Mouse (Mus musculus): ENCODE measurements around the gene Psmb2. TPM values are rescaled to one million over a fixed set of nuclear protein-coding genes. Genes with fewer than 3 reads are reported as not detected.

Gene Psmb2
- total RNA-seq (2021): 100 to 1,000 TPM; 128 to 130 TPM
- long read RNA-seq, experiment 1, transcript Psmb2-201 (6 exons, 859 nt): major isoform, 104 of 110 reads
- long read RNA-seq, experiment 1, partial matches to known transcripts: 0 of 110 reads
- long read RNA-seq, experiment 1, other reads (novel, unspliced or antisense): 3 of 110 reads
- long read RNA-seq, experiment 2, transcript Psmb2-201 (6 exons, 859 nt): major isoform, 229 of 243 reads
- long read RNA-seq, experiment 2, partial matches to known transcripts: 1 of 243 reads
- long read RNA-seq, experiment 2, other reads (novel, unspliced or antisense): 11 of 243 reads

- peak; percentile 98 to 99 for DNase-seq (ENCODE audit: low spot score in 2 of 2)
These were observed at the start of gene Psmb2 for GRCm38 (mm10) chr4:126677054-126678003. Gene Psmb2, plus strand, starts transcription at chr4:126677630.

- no peak for DNase-seq (ENCODE audit: low spot score in 2 of 2)
These were observed 45.5 kb upstream of the Psmb2 start for GRCm38 (mm10) chr4:126631922-126632321.

- DNase-seq (ENCODE audit: low spot score in 2 of 2): no peak
These were observed 44.8 kb upstream of the Psmb2 start for GRCm38 (mm10) chr4:126632668-126633067.

GRCm38 (mm10) chr4:126636330-126636729, 41.1 kb upstream of the Psmb2 start:
- no peak for DNase-seq (ENCODE audit: low spot score in 2 of 2)

GRCm38 (mm10) chr4:126637446-126637845, 40.0 kb upstream of the Psmb2 start:
- DNase-seq (ENCODE audit: low spot score in 2 of 2): no peak

GRCm38 (mm10) chr4:126639339-126639738, 38.1 kb upstream of the Psmb2 start:
- peak; percentile 23 to 52 for DNase-seq (ENCODE audit: low spot score in 2 of 2)

- DNase-seq (ENCODE audit: low spot score in 2 of 2): no peak
These were observed 35.5 kb upstream of the Psmb2 start for GRCm38 (mm10) chr4:126641901-126642300.

- DNase-seq (ENCODE audit: low spot score in 2 of 2): no peak
These were observed 33.6 kb upstream of the Psmb2 start for GRCm38 (mm10) chr4:126643815-126644214.

- DNase-seq (ENCODE audit: low spot score in 2 of 2): no peak
These were observed 33.0 kb upstream of the Psmb2 start for GRCm38 (mm10) chr4:126644333-126644963.

- DNase-seq (ENCODE audit: low spot score in 2 of 2): peak; percentile 28 to 48
These were observed 29.2 kb upstream of the Psmb2 start for GRCm38 (mm10) chr4:126647996-126648910.

- DNase-seq (ENCODE audit: low spot score in 2 of 2): peak in 1 of 2 experiments; percentile 27
These were observed 24.3 kb upstream of the Psmb2 start for GRCm38 (mm10) chr4:126653148-126653547.

- DNase-seq (ENCODE audit: low spot score in 2 of 2): no peak
These were observed 22.1 kb upstream of the Psmb2 start for GRCm38 (mm10) chr4:126655356-126655755.

- peak; percentile 35 to 64 for DNase-seq (ENCODE audit: low spot score in 2 of 2)
These were observed 16.2 kb upstream of the Psmb2 start for GRCm38 (mm10) chr4:126661249-126661648.

- DNase-seq (ENCODE audit: low spot score in 2 of 2): no peak
These were observed 10.4 kb upstream of the Psmb2 start for GRCm38 (mm10) chr4:126667075-126667474.

GRCm38 (mm10) chr4:126682298-126682697, 4.9 kb downstream of the Psmb2 start:
- DNase-seq (ENCODE audit: low spot score in 2 of 2): no peak

- no peak for DNase-seq (ENCODE audit: low spot score in 2 of 2)
These were observed 5.7 kb downstream of the Psmb2 start for GRCm38 (mm10) chr4:126683084-126683483.

- DNase-seq (ENCODE audit: low spot score in 2 of 2): no peak
These were observed 12.0 kb downstream of the Psmb2 start for GRCm38 (mm10) chr4:126689457-126689856.

- peak in 1 of 2 experiments; percentile 13 for DNase-seq (ENCODE audit: low spot score in 2 of 2)
These were observed 15.6 kb downstream of the Psmb2 start for GRCm38 (mm10) chr4:126693021-126693420.

- no peak for DNase-seq (ENCODE audit: low spot score in 2 of 2)
These were observed 19.5 kb downstream of the Psmb2 start for GRCm38 (mm10) chr4:126696908-126697307.

- DNase-seq (ENCODE audit: low spot score in 2 of 2): no peak
These were observed 29.4 kb downstream of the Psmb2 start for GRCm38 (mm10) chr4:126706630-126707438.

Data from layer of hippocampus, postnatal 14 days (tissue).